Mouse (Mus musculus): ENCODE measurements around the gene Ubxn10. TPM values are rescaled to one million over a fixed set of nuclear protein-coding genes. Genes with fewer than 3 reads are reported as not detected.

The Ubxn10 gene
- polyA plus RNA-seq, 1 experiment from 2014 or later, result 1.8 TPM

GRCm38 (mm10) chr4:138659936-138660602 is 76.9 kb downstream of the Ubxn10 start:
- Histone ChIP-seq H3K36me3 (no peaks in the 10 kb centered on the region), H3K4me1 (0 out of 2 replicates have a peak, but pooled peaks cover 7% of the 10 kb centered on the region), H3K9me3 (replicated peaks) (no peaks in the 10 kb centered on the region), H3K27ac (replicated peaks) (0 out of 2 replicates have a peak overlapping the region, but pooled peaks have one; percentile 23), H3K27me3 (ENCODE audit: low read depth, poor library complexity, severe bottlenecking) (no peaks in the 10 kb centered on the region), H3K4me3 (no peak overlapping the region)
- 83% methylated on average over 11 of the region's 11 CpGs for WGBS
- no peak for DNase-seq (ENCODE audit: low spot score)

Other genes with a start within 250 kb of the Ubxn10 start
- gene Vwa5b1, start 101.3 kb downstream of the Ubxn10 start, polyA plus RNA-seq (2016; fragmentation: Nextera tagmentation; extraction: Ambion mirVana), result 0.33 and 0.46 TPM in 2 replicates
- gene Pla2g2c, start 12.4 kb downstream of the Ubxn10 start, polyA plus RNA-seq (2016; fragmentation: Nextera tagmentation; extraction: Ambion mirVana), result 0.62 and 0.70 TPM in 2 replicates
- 0.47 and 0.62 TPM in 2 replicates for gene Pla2g2f, start 20.5 kb upstream of the Ubxn10 start, polyA plus RNA-seq (2016; fragmentation: Nextera tagmentation; extraction: Ambion mirVana)
- 0.56 and 0.78 TPM in 2 replicates for gene Pla2g2d, start 38.6 kb upstream of the Ubxn10 start, polyA plus RNA-seq (2016; fragmentation: Nextera tagmentation; extraction: Ambion mirVana)
- 0.22 and 0.37 TPM in 2 replicates for gene Pla2g5, start 126.3 kb upstream of the Ubxn10 start, polyA plus RNA-seq (2016; fragmentation: Nextera tagmentation; extraction: Ambion mirVana)
- gene Gm13030, start 136.8 kb upstream of the Ubxn10 start, polyA plus RNA-seq (2016; fragmentation: Nextera tagmentation; extraction: Ambion mirVana), result not detected in 2 replicates
- not detected in 2 replicates for gene Pla2g2e, start 140.8 kb upstream of the Ubxn10 start, polyA plus RNA-seq (2016; fragmentation: Nextera tagmentation; extraction: Ambion mirVana)
- gene Otud3, start 176.8 kb upstream of the Ubxn10 start, polyA plus RNA-seq (2016; fragmentation: Nextera tagmentation; extraction: Ambion mirVana), result 2.1 and 3.0 TPM in 2 replicates
- gene Rnf186, start 229.9 kb upstream of the Ubxn10 start, polyA plus RNA-seq (2016; fragmentation: Nextera tagmentation; extraction: Ambion mirVana), result not detected in 2 replicates
- gene Tmco4, start 235.7 kb upstream of the Ubxn10 start, polyA plus RNA-seq (2016; fragmentation: Nextera tagmentation; extraction: Ambion mirVana), result 0.87 and 0.98 TPM in 2 replicates